Mouse (Mus musculus): ENCODE measurements around the gene Lenep.

DNA sequence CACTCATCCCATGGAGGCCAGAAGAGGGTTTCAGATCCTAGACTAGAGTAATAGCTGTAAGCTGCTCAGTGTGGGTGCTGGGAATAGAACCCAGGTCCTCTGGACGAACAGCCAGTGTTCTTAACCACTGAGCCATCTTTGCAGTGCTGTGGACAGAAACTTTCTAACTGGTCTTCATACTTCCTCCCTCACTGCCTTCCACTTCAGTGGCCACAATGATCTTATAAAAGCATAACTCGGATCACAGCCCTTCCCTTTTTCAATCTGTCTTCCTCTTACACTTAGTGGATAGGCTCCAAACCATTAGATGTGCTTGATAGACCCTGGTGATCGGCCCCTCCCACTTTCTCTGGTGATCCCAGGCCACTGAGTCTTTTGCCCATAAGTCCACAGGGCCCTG lies 42.4 kb downstream of the Lenep start:
- TF ChIP-seq CTCF (IDR thresholded peaks at IDR 0.05; ENCODE audit: borderline replicate concordance, insufficient read depth, low read length) (no peak), POLR2A (IDR thresholded peaks at IDR 0.05; ENCODE audit: low read depth, low read length) (no peak)
